Mouse (Mus musculus) heart, postnatal 0 days (tissue): ENCODE measurements around the gene Rpia.

Source experiments
- CTCF ChIP-seq: IDR thresholded peaks from 2 replicates; pipeline ENCODE4 v1.5.1; 2016; ENCODE audit warnings: antibody characterized with exemption, control low read depth, low read depth
- EP300 ChIP-seq: IDR thresholded peaks from 2 replicates; pipeline ENCODE4 v1.6.1; 2016; ENCODE audit warnings: antibody characterized with exemption, low read depth

DNA sequence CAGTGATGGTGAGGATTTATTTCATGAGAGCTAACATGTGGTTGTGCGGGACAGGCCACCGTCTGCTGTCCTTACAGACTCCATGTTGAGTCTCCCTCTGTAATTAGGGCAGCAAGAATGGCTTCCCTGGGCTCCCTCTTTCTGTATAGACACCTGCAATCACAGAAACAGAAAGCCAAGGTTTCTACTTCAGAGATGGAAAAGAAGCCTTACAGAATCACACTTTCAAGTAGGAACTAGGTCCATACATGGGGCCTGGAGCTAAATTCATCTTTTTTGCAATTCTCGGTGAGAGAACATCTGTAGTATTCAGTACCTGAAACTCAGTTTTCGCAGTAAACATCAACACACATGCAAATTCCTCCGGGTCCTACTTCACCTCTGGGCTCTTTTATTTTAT, 44.3 kb downstream of the Rpia start:
- TF ChIP-seq CTCF (no peak), EP300 (no peak)
